Mouse (Mus musculus) cerebral cortex, adult 2 months (tissue): ENCODE measurements around the gene Cltc.

Experiments used
- WGBS: fragments of 180-500 bp; shearing (Covaris S2); methylation state at CpG from one replicate; pipeline ENCODE4 v1.1.7; 2018; 5-methylcytosine and 5-hydroxymethylcytosine counted together

Cltc gene

GRCm38 (mm10) chr11:86737301-86738000, 19.9 kb downstream of the Cltc start:
- 75% methylated on average over 8 of the region's 8 CpGs for WGBS

DNA sequence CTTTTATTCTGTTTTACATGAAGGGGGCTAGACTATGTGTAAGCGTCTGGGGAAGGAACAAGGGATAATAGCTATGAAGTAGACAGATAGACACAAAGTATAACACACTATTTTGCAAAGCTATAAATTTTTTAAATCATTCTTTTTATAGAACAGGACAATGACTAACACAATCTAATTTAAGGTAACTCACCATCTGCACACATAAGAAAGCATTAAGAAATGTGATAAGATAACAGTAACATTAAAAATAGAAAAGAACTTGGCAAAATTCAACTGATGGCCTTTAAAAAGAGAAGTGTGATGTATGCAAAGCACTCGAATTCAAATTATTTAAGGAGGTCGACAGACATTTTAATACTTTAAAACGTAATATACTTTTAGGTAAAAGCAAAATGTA, 22.4 kb downstream of the Cltc start:
- WGBS, result 38% methylated on average over 4 of the region's 4 CpGs

GRCm38 (mm10) chr11:86734241-86734939, 23.0 kb downstream of the Cltc start:
- WGBS, result 39% methylated on average over 10 of the region's 10 CpGs

DNA sequence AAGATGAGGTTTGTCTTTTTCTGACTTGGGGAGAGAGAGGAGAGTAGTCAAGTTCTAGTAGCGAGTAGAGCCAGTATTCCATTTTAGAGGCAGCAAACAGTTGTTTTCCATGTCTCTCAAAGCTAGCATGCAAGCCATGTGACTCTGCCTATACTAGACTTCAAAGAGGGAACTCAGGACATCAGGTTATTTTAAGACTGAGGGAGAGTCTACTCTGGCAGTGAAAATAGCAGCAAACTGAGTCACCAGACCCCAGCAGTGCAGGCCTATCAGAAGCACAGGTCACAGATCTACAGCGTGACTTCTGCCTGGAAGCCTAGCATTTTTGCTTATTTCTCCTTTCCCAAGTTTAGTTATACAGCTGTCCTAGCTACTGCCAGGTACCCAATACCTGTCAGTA, 25.9 kb downstream of the Cltc start:
- 49% methylated on average over 2 of the region's 2 CpGs for WGBS

- 84% methylated on average over 7 of the region's 7 CpGs for WGBS
Measured at GRCm38 (mm10) chr11:86724982-86725381, 32.4 kb downstream of the Cltc start.

DNA sequence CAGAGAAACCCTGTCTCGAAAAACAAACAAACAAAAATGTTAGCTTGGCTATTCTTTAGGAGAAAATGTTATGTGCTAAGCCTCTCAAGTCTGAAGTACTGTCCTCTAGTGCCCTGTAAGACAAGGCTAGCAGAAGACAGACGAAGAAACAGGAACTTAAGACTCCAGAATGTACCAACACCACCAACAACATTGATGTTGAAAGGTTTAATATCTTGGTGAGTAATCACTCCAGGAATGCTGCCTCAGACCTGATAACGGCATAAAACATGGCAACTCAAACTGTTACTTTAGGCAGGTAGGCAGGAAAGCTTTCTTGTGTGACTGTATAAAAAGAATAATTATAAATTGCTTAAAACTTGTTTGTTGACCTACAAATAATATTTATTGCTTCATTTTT, 33.4 kb downstream of the Cltc start:
- WGBS, result 77% methylated on average over 3 of the region's 3 CpGs

GRCm38 (mm10) chr11:86719390-86719789, 38.0 kb downstream of the Cltc start:
- 85% methylated on average over 8 of the region's 8 CpGs for WGBS

DNA sequence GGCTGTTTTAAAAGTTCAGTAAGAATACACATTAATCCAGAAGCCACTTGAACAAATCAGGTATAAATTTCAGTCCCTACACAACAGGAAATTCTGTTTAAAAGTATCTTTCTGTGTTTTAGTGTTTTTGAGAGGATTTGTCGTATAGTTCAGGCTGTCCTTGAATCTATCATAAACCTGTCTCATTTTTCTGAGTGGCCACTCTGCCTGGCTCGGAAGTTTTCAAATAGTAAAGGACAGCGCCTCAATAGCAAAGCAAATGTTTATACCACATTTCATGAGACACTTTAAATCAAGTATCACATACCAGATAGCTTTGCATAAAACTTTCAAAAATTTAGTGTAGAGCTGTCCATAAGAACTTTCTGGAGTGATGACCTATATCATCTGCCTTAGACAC, 39.0 kb downstream of the Cltc start:
- WGBS, result 88% methylated on average over 3 of the region's 3 CpGs

DNA sequence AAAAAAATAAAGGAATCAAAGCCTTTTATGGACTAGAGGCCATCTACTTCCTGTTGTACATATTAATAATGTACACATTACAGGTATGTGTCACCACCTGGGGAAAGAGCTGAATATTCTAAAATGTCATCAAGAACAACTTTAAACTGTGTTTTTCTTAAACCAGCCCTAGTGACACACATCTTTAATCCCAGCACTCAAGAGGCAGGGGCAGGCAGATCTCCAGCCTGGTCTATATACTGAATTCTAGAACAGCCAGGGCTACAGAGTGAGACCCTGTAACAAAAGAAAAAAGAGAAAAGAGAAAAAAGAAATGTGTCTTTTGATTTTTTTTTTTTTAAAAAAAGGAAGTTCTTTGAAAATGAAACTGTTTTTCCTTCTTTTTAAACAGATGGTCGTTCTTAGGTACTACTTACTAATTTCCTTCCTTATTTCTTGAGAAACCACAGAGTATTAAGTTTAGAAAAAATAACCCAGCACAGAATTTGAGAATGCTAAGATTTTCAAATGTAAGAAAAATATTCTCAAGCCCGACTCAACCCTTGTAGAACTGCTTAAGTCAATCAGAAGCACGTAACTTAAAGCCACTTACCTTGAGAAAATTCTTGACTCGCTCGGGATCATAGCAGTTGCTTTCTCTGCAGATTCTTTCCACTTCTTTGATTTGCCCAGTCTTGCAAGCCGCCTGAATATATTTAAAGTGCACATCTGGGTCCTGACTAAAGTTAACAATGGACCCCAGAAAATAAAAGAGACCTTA, 39.9 kb downstream of the Cltc start:
- WGBS, result 73% methylated on average over 6 of the region's 6 CpGs

DNA sequence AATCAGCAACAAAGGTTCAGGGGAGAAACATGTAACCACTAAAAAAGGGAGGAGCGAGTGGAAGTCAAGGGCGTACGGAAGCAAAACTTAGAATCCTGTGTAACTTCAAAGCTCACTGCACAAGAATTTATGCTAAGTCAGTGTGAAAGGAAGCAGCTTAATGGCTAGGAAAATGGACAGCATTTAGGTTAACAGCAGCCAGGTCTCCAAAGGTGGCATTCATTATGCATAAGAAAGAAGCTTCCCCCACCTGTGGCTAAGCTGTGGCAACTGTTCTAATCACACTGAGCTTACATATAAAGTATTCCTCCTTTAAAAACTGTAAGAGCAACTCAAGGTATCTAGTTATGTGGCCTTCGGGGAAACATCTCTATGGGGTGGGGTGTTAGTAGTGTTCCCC, 56.2 kb downstream of the Cltc start:
- WGBS, result 86% methylated on average over 4 of the region's 4 CpGs

- WGBS, result 34% methylated on average over 4 of the region's 4 CpGs
Measured at GRCm38 (mm10) chr11:86695461-86695860, 61.9 kb downstream of the Cltc start.

GRCm38 (mm10) chr11:86692546-86692945, 64.8 kb downstream of the Cltc start:
- WGBS, result 81% methylated on average over 2 of the region's 2 CpGs

GRCm38 (mm10) chr11:86691956-86692355, 65.4 kb downstream of the Cltc start:
- 72% methylated on average over 2 of the region's 2 CpGs for WGBS

GRCm38 (mm10) chr11:86691482-86691881, 65.9 kb downstream of the Cltc start:
- WGBS, result 63% methylated on average over 3 of the region's 3 CpGs

- WGBS, result 87% methylated on average over 3 of the region's 3 CpGs
Measured at GRCm38 (mm10) chr11:86690383-86690782, 67.0 kb downstream of the Cltc start.

- 89% methylated on average over 1 of the region's 1 CpGs for WGBS
Measured at GRCm38 (mm10) chr11:86685366-86685765, 72.0 kb downstream of the Cltc start.

DNA sequence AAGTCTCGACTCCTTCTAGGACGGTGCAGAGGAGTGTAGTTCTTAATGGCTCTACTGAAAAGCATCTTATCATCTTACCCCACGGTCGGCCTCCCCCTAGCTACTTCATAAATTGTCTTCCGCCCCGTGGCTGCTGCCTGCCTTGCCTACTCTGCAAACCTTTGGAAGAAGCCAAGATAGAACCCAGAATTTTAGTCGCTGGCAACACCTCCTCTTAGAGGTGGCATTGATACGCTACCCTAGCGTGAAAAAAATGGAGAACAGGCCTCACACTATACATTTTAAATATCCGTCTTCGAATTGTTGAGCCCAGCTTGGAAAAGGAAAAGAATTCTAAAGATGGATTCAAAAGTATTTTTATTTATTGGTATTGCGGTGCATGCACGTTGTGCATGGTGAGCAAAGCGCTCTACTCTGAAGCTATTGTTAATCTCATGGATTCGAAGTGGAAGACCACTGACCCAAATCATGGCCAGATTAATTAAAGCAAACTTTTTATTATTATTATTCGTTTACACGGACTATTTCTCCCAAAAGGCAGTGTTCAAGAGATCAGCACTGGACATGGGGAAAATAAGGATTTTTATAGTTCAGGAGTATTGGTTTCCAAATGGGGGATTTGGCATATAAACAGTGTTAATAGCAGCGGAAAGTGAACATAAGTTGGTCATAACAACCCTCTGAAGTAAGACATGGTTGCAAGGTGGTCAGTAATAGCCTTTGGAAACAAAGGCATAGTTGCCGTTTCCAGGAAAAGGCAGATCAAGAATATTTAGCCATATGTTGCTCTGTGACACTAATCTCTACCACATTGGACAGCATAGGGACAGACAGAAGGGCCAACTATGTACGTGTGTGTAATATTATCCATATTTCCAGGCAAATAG, 73.0 kb downstream of the Cltc start:
- WGBS, result 4% methylated on average over 20 of the region's 20 CpGs

DNA sequence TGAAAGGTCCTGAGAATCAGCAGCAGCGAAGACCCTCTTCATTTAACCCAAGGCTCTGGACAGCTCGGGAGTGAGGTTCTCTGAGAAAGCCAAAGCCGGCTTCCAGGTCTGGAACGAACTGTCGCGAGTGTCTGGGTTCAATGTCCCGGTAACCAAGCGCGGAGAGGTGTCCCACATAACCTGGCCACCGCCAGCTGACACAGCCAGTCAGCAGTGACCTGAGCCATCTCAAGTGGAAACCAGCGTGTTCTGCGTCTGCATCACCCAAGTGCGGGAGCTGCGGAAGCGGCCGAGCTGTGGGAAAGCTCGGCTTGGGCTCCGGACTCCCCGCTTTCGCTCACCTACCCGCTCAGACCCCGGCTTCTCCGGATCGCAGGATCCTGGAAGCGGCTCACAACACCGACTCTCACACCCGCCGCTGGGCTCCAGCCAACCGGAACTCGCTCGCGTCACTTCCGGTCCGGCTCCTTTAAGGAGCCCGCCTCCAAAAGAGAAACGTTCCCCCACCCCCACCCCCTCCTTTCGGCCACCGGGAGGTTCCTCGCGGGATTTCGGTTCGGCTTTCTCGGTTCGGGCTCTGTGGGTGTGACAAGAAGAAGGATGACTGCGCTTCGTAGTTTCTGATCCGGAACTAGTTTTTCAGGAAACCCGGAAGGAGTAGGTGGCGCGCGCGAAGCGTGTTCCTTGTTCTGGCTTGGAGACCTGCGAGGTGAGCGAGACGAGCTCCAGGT, 73.8 kb downstream of the Cltc start, which contains the start of the genes Vmp1 and Ptrh2:
Gene Vmp1, minus strand, starts transcription at position 442 of the 731 bp plus-strand sequence.
Gene Ptrh2, plus strand, starts transcription at position 591 of the 731 bp plus-strand sequence.
- under 1% methylated on average over 56 of the region's 56 CpGs for WGBS

DNA sequence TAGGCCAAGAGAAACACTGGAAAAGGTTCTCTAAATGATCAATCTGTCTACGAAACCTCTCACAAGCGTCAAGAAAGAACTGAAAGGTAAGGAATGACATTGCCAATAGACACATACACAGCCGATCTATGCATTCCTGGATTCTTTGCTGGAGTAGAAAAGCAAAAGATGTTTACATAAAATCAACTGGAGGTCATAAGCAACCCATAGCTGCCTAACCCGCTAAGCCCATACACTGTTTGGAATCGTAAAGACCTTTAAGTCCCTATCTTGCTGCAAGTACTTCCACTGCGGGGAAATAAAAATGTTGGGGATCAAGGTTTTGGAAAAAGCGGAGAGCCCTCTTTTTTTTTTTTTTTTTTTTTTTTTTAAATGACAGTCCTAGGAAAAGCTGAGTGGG, 74.5 kb downstream of the Cltc start:
- 16% methylated on average over 7 of the region's 7 CpGs for WGBS

GRCm38 (mm10) chr11:86681423-86681822, 75.9 kb downstream of the Cltc start:
- WGBS, result 62% methylated on average over 3 of the region's 3 CpGs

- WGBS, result 79% methylated on average over 3 of the region's 3 CpGs
Measured at GRCm38 (mm10) chr11:86680729-86681128, 76.6 kb downstream of the Cltc start.
